Mouse (Mus musculus) testis, adult 2 months (tissue): ENCODE data around the gene Zfp580. TPM values are rescaled to one million over a fixed set of nuclear protein-coding genes. Genes with fewer than 3 reads are reported as not detected.

Source experiments
- H3K27ac ChIP-seq: fragments of 200-500 bp; 2 replicates; pipeline ENCODE4 v1.5.1; 2012; ENCODE audit warnings: low read depth, low read length; ENCODE audit not compliant: control insufficient read depth, insufficient read depth
- H3K27me3 ChIP-seq: fragments of 200-500 bp; 2 replicates; pipeline ENCODE4 v1.6.1; 2012; ENCODE audit warnings: mild to moderate bottlenecking, low read length, moderate library complexity; ENCODE audit not compliant: control insufficient read depth, insufficient read depth
- H3K36me3 ChIP-seq: fragments of 200-500 bp; 2 replicates; pipeline ENCODE4 v1.6.1; 2012; ENCODE audit warnings: mild to moderate bottlenecking, low read length; ENCODE audit not compliant: control insufficient read depth, insufficient read depth
- H3K4me1 ChIP-seq: fragments of 200-500 bp; 2 replicates; pipeline ENCODE4 v1.6.1; 2012; ENCODE audit warnings: low read length; ENCODE audit not compliant: control insufficient read depth, insufficient read depth
- H3K4me3 ChIP-seq: fragments of 200-500 bp; 2 replicates; pipeline ENCODE4 v1.5.1; 2012; ENCODE audit warnings: low read depth, mild to moderate bottlenecking, low read length, moderate library complexity, mixed read lengths; ENCODE audit not compliant: control insufficient read depth
- CTCF ChIP-seq: fragments of 200-500 bp; IDR thresholded peaks from 2 replicates; pipeline ENCODE4 v1.5.1; 2012; ENCODE audit warnings: low read depth, mild to moderate bottlenecking, inconsistent platforms, low read length, moderate library complexity; ENCODE audit not compliant: control insufficient read depth, insufficient read depth, insufficient replicate concordance
- POLR2A ChIP-seq: fragments of 200-500 bp; IDR thresholded peaks from 2 replicates; pipeline ENCODE4 v1.6.1; 2012; ENCODE audit warnings: low read depth, mild to moderate bottlenecking, inconsistent platforms, low read length, moderate library complexity; ENCODE audit not compliant: control insufficient read depth
- polyA plus RNA-seq: library from polyadenylated mRNA; depleted of rRNA; stranded (reverse); fragments of >200 nt; gene quantifications from 2 replicates; pipeline ENCODE4 v1.2.3, GENCODE M21; 2012

Zfp580 gene
- polyA plus RNA-seq, 1 experiment, result 9.4 TPM

GRCm38 (mm10) chr7:5029543-5029942, 21.8 kb upstream of the Zfp580 start:
- TF ChIP-seq POLR2A (no peak), CTCF (no peak)
- Histone ChIP-seq H3K4me1 (peaks cover 17% of the 10 kb centered on the region), H3K27ac (no peak overlapping the region), H3K27me3 (no peaks in the 10 kb centered on the region), H3K36me3 (no peaks in the 10 kb centered on the region), H3K4me3 (no peak overlapping the region)

GRCm38 (mm10) chr7:5029946-5030345, 21.4 kb upstream of the Zfp580 start:
- peaks cover 17% of the 10 kb centered on the region for H3K4me1 ChIP-seq
- no peaks in the 10 kb centered on the region for H3K27me3 ChIP-seq

GRCm38 (mm10) chr7:5030554-5031275, 20.6 kb upstream of the Zfp580 start:
- no peak; the same call in 1 of the 2 replicates for TF ChIP-seq POLR2A
- TF ChIP-seq CTCF, result no peak
- Histone ChIP-seq H3K4me3 (peak overlapping the region; percentile 35), H3K27ac (no peak overlapping the region), H3K36me3 (no peaks in the 10 kb centered on the region), H3K4me1 (peaks cover 17% of the 10 kb centered on the region), H3K27me3 (no peaks in the 10 kb centered on the region)

More at GRCm38 (mm10) chr7:5029946-5030345, 21.4 kb upstream of the Zfp580 start:
- Histone ChIP-seq H3K27ac (no peak overlapping the region), H3K36me3 (no peaks in the 10 kb centered on the region), H3K4me3 (no peak overlapping the region)
- no peak for TF ChIP-seq POLR2A
- no peak for TF ChIP-seq CTCF

GRCm38 (mm10) chr7:5031496-5031895, 19.8 kb upstream of the Zfp580 start:
- peak overlapping the region; percentile 35 for H3K4me3 ChIP-seq
- TF ChIP-seq CTCF (no peak), POLR2A (no peak)
- no peaks in the 10 kb centered on the region for H3K27me3 ChIP-seq
- peaks cover 17% of the 10 kb centered on the region for H3K4me1 ChIP-seq
- no peaks in the 10 kb centered on the region for H3K36me3 ChIP-seq
- no peak overlapping the region for H3K27ac ChIP-seq

GRCm38 (mm10) chr7:5033818-5034217, 17.5 kb upstream of the Zfp580 start, which contains the start of gene 4632433K11Rik:
Gene 4632433K11Rik, plus strand, starts transcription at chr7:5034118.
- Histone ChIP-seq H3K4me1 (peaks cover 17% of the 10 kb centered on the region), H3K36me3 (no peaks in the 10 kb centered on the region)

GRCm38 (mm10) chr7:5035628-5036027, 15.7 kb upstream of the Zfp580 start:
- no peak for TF ChIP-seq CTCF
- TF ChIP-seq POLR2A, result no peak
- H3K27ac ChIP-seq, result no peak overlapping the region
- H3K27me3 ChIP-seq, result no peaks in the 10 kb centered on the region
- H3K4me1 ChIP-seq, result peaks cover 6% of the 10 kb centered on the region
- H3K4me3 ChIP-seq, result no peak overlapping the region
- no peaks in the 10 kb centered on the region for H3K36me3 ChIP-seq

More at GRCm38 (mm10) chr7:5033818-5034217, 17.5 kb upstream of the Zfp580 start, which contains the start of gene 4632433K11Rik:
- Histone ChIP-seq H3K27me3 (no peaks in the 10 kb centered on the region), H3K4me3 (no peak within 1 kb of the TSS), H3K27ac (no peak within 1 kb of the TSS)
- TF ChIP-seq POLR2A (no peak), CTCF (no peak)

- TF ChIP-seq CTCF (no peak), POLR2A (no peak)
- Histone ChIP-seq H3K27me3 (no peaks in the 10 kb centered on the region), H3K27ac (no peak overlapping the region), H3K4me1 (peaks cover 3% of the 10 kb centered on the region), H3K36me3 (no peaks in the 10 kb centered on the region), H3K4me3 (no peak overlapping the region)
These were observed 15.2 kb upstream of the Zfp580 start for GRCm38 (mm10) chr7:5036136-5036535.
